Mouse (Mus musculus): ENCODE measurements around the gene Fuk. TPM values are rescaled to one million over a fixed set of nuclear protein-coding genes. Genes with fewer than 3 reads are reported as not detected.

Fuk gene
- total and polyA plus RNA-seq, 3 experiments: 7.1 to 15.6 (median 8.9) TPM

- Histone ChIP-seq H3K36me3 (replicated peaks) (peaks cover 47% of the 10 kb centered on the region), H3K4me3 (ENCODE audit: low read depth, low read length) (peak overlapping the region; percentile 88), H3K27me3 (ENCODE audit: insufficient read depth, low read length) (no peaks in the 10 kb centered on the region), H3K9me3 (replicated peaks) (no peaks in the 10 kb centered on the region), H3K4me1 (ENCODE audit: insufficient read depth, low read depth, low read length) (peaks cover 86% of the 10 kb centered on the region)
- peak; percentile 87 for TF ChIP-seq TAL1 (conservative IDR thresholded peaks at IDR 0.05; ENCODE audit: low read depth, low read length)
- no peak for TF ChIP-seq GATA2 (IDR thresholded peaks at IDR 0.05; ENCODE audit: borderline replicate concordance, low read depth, low read length)
- ATAC-seq (ENCODE audit: extremely low read depth, insufficient number of reproducible peaks, low FRiP score, poor library complexity, severe bottlenecking) (peak; percentile 71), DNase-seq (ENCODE audit: low spot score) (peak; percentile 75)
Observed at GRCm38 (mm10) chr8:110921492-110922230, 19.4 kb upstream of the Fuk start.

GRCm38 (mm10) chr8:110920773-110921277, 18.5 kb upstream of the Fuk start:
- peaks cover 78% of the 10 kb centered on the region for H3K4me1 ChIP-seq (ENCODE audit: insufficient read depth, low read depth, low read length)
- no peaks in the 10 kb centered on the region for H3K27me3 ChIP-seq (ENCODE audit: insufficient read depth, low read length)
- peaks cover 42% of the 10 kb centered on the region for H3K36me3 ChIP-seq (replicated peaks)
- H3K9me3 ChIP-seq (replicated peaks): no peaks in the 10 kb centered on the region
- ATAC-seq (ENCODE audit: extremely low read depth, insufficient number of reproducible peaks, low FRiP score, poor library complexity, severe bottlenecking): no peak
- TF ChIP-seq TAL1 (conservative IDR thresholded peaks at IDR 0.05; ENCODE audit: low read depth, low read length) (no peak), GATA1 (IDR thresholded peaks at IDR 0.05; ENCODE audit: borderline replicate concordance, low read length) (no peak), POLR2AphosphoS5 (IDR thresholded peaks at IDR 0.05; ENCODE audit: insufficient replicate concordance, low read depth, low read length) (no peak), GATA2 (IDR thresholded peaks at IDR 0.05; ENCODE audit: borderline replicate concordance, low read depth, low read length) (no peak), CTCF (IDR thresholded peaks at IDR 0.05; ENCODE audit: low read depth, low read length) (no peak)
- DNase-seq (ENCODE audit: low spot score): no peak
- H3K4me3 ChIP-seq (ENCODE audit: low read depth, low read length): peak overlapping the region; percentile 88

- no peak for ATAC-seq (ENCODE audit: extremely low read depth, insufficient number of reproducible peaks, low FRiP score, poor library complexity, severe bottlenecking)
- Histone ChIP-seq H3K4me1 (ENCODE audit: insufficient read depth, low read depth, low read length) (peaks cover 74% of the 10 kb centered on the region), H3K36me3 (replicated peaks) (peaks cover 36% of the 10 kb centered on the region), H3K9me3 (replicated peaks) (no peaks in the 10 kb centered on the region), H3K4me3 (ENCODE audit: low read depth, low read length) (peak overlapping the region; percentile 88), H3K27me3 (ENCODE audit: insufficient read depth, low read length) (no peaks in the 10 kb centered on the region)
- no peak for DNase-seq (ENCODE audit: low spot score)
- TF ChIP-seq GATA1 (IDR thresholded peaks at IDR 0.05; ENCODE audit: borderline replicate concordance, low read length) (no peak), TAL1 (conservative IDR thresholded peaks at IDR 0.05; ENCODE audit: low read depth, low read length) (no peak), GATA2 (IDR thresholded peaks at IDR 0.05; ENCODE audit: borderline replicate concordance, low read depth, low read length) (no peak), CTCF (IDR thresholded peaks at IDR 0.05; ENCODE audit: low read depth, low read length) (no peak), POLR2AphosphoS5 (IDR thresholded peaks at IDR 0.05; ENCODE audit: insufficient replicate concordance, low read depth, low read length) (no peak)
Observed at GRCm38 (mm10) chr8:110920032-110920772, 17.9 kb upstream of the Fuk start.

GRCm38 (mm10) chr8:110919341-110920031, 17.2 kb upstream of the Fuk start, which contains the start of gene St3gal2:
TSS of gene St3gal2 (plus strand) at chr8:110919922.
- ATAC-seq (ENCODE audit: extremely low read depth, insufficient number of reproducible peaks, low FRiP score, poor library complexity, severe bottlenecking) (peak; percentile 79), DNase-seq (ENCODE audit: low spot score) (peak; percentile 74)
- Histone ChIP-seq H3K4me1 (ENCODE audit: insufficient read depth, low read depth, low read length) (peaks cover 71% of the 10 kb centered on the region), H3K4me3 (ENCODE audit: low read depth, low read length) (peak within 1 kb of the TSS; percentile 88), H3K36me3 (replicated peaks) (peaks cover 31% of the 10 kb centered on the region), H3K27me3 (ENCODE audit: insufficient read depth, low read length) (no peaks in the 10 kb centered on the region), H3K9me3 (replicated peaks) (no peaks in the 10 kb centered on the region)
- TF ChIP-seq POLR2AphosphoS5 (IDR thresholded peaks at IDR 0.05; ENCODE audit: insufficient replicate concordance, low read depth, low read length): no peak
- TF ChIP-seq GATA1 (IDR thresholded peaks at IDR 0.05; ENCODE audit: borderline replicate concordance, low read length): no peak
- TF ChIP-seq CTCF (IDR thresholded peaks at IDR 0.05; ENCODE audit: low read depth, low read length): no peak
- TF ChIP-seq GATA2 (IDR thresholded peaks at IDR 0.05; ENCODE audit: borderline replicate concordance, low read depth, low read length): no peak
- TF ChIP-seq TAL1 (conservative IDR thresholded peaks at IDR 0.05; ENCODE audit: low read depth, low read length): no peak

DNA sequence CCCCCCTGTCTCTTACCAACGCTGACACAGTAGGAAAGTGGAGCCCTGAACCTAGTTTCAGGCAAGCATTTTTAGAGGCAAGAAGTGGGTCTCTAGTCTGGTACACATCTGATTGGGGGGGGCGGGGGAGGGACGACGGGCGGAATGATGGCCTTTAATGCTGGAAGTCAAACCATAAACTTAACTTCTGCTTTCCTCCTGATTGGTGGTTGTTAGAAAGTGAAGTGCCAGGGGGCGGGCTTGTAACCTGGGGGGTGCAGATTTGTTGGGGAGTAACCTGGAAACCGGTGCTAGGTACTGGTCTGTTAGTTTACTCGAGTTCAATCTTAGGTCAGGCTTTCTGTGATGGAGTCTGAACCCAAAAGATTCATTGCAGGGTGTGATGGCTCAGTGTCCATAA, 16.2 kb upstream of the Fuk start:
- Histone ChIP-seq H3K27me3 (ENCODE audit: insufficient read depth, low read length) (no peaks in the 10 kb centered on the region), H3K4me3 (ENCODE audit: low read depth, low read length) (no peak overlapping the region), H3K36me3 (replicated peaks) (peaks cover 20% of the 10 kb centered on the region), H3K9me3 (replicated peaks) (no peaks in the 10 kb centered on the region), H3K4me1 (ENCODE audit: insufficient read depth, low read depth, low read length) (peaks cover 63% of the 10 kb centered on the region)
- DNase-seq (ENCODE audit: low spot score) (no peak), ATAC-seq (ENCODE audit: extremely low read depth, insufficient number of reproducible peaks, low FRiP score, poor library complexity, severe bottlenecking) (no peak)
- TF ChIP-seq TAL1 (conservative IDR thresholded peaks at IDR 0.05; ENCODE audit: low read depth, low read length): no peak
- TF ChIP-seq CTCF (IDR thresholded peaks at IDR 0.05; ENCODE audit: low read depth, low read length): no peak
- TF ChIP-seq GATA1 (IDR thresholded peaks at IDR 0.05; ENCODE audit: borderline replicate concordance, low read length): no peak
- TF ChIP-seq POLR2AphosphoS5 (IDR thresholded peaks at IDR 0.05; ENCODE audit: insufficient replicate concordance, low read depth, low read length): no peak
- TF ChIP-seq GATA2 (IDR thresholded peaks at IDR 0.05; ENCODE audit: borderline replicate concordance, low read depth, low read length): no peak

- TF ChIP-seq POLR2AphosphoS5 (IDR thresholded peaks at IDR 0.05; ENCODE audit: insufficient replicate concordance, low read depth, low read length) (no peak), CTCF (IDR thresholded peaks at IDR 0.05; ENCODE audit: low read depth, low read length) (no peak), GATA1 (IDR thresholded peaks at IDR 0.05; ENCODE audit: borderline replicate concordance, low read length) (no peak), GATA2 (IDR thresholded peaks at IDR 0.05; ENCODE audit: borderline replicate concordance, low read depth, low read length) (no peak), TAL1 (conservative IDR thresholded peaks at IDR 0.05; ENCODE audit: low read depth, low read length) (no peak)
- H3K27me3 ChIP-seq (ENCODE audit: insufficient read depth, low read length): no peaks in the 10 kb centered on the region
- no peak for ATAC-seq (ENCODE audit: extremely low read depth, insufficient number of reproducible peaks, low FRiP score, poor library complexity, severe bottlenecking)
- DNase-seq (ENCODE audit: low spot score): no peak
- peaks cover 16% of the 10 kb centered on the region for H3K36me3 ChIP-seq (replicated peaks)
- H3K4me3 ChIP-seq (ENCODE audit: low read depth, low read length): no peak overlapping the region
- H3K4me1 ChIP-seq (ENCODE audit: insufficient read depth, low read depth, low read length): peaks cover 63% of the 10 kb centered on the region
- no peaks in the 10 kb centered on the region for H3K9me3 ChIP-seq (replicated peaks)
Observed at GRCm38 (mm10) chr8:110918027-110918426, 15.7 kb upstream of the Fuk start.

Measured in G1E (cell line).